In the genomic region with DNA sequence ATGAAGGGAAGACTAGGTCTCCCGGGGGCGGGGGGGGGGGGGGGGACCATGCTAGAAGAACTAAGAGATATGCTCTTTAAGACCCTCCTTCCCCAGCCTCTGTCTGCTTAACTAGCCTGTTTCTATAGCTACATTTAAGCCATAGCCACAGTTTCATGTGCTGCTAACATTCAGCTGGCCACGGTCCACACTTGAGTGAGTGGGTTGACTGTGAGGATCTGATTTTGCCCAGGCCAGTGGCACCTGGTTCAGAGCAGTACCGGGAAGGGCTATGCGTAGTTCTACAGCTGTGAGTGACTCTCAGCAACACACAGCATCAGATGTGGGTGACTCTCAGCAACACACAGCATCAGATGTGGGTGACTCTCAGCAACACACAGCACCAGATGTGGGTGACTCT, we compare ENCODE assay signal across 21 mouse cellular contexts. TPM values are rescaled to one million over a fixed set of nuclear protein-coding genes. Genes with fewer than 3 reads are reported as not detected.
A peak's percentile ranks its signal among the peaks of the same experiment; 100 is the strongest.
DNase-seq lines count a peak whose midpoint lies in the region.
"Had no signal": no experiment of that assay in that cellular context is flagged by ENCODE, and none has a peak within 500 bp of the region (broad histone marks: within the 10 kb centered on the region; RNA-seq: fewer than 3 reads in every experiment).

No protein-coding gene starts in this region.

- 0 out of 2 replicates have a peak overlapping the region, but pooled peaks have one; percentile 20 for H3K27ac ChIP-seq in brown adipose tissue, adult 24 weeks (replicated peaks; ENCODE audit: low read depth, low read length)
- H3K27ac ChIP-seq: embryonic facial prominence, embryonic 12.5 days; embryonic facial prominence, embryonic 15.5 days; hindbrain, embryonic 10.5 days; hindbrain, embryonic 13.5 days had no signal

- DNase-seq in heart, adult 11 months, result peak; percentile 80
- no peak for DNase-seq in heart, postnatal 14 days
- peak; percentile 44 to 50 for DNase-seq in right cerebral cortex, postnatal 10 days (ENCODE audit: low spot score in 2 of 2)
- no peak for DNase-seq in right cerebral cortex, postnatal 25 days
- DNase-seq in CD8-positive naive resting alpha-beta T cell, adult 2 months (ENCODE audit: low read depth in 2 of 2, low spot score in 2 of 2), result peak; percentile 20 to 21
- DNase-seq in layer of hippocampus, adult 8-10 months (ENCODE audit: low spot score in 2 of 2), result no peak
- DNase-seq: adrenal gland, adult 8-10 months; adrenal gland, postnatal 25 days; B cell, adult 2 months; cerebellum, adult 18-20 months; cerebellum, adult 9-10 months; cerebellum, postnatal 14 days; forebrain, postnatal 0 days; gastrocnemius, postnatal 10 days; gastrocnemius, postnatal 36 days; heart, postnatal 36 days had no signal

- no peak overlapping the region for H3K4me3 ChIP-seq in brown adipose tissue, adult 24 weeks (ENCODE audit: insufficient read depth, low read depth, low read length)
- H3K4me3 ChIP-seq: embryonic facial prominence, embryonic 12.5 days; embryonic facial prominence, embryonic 15.5 days; hindbrain, embryonic 10.5 days; hindbrain, embryonic 13.5 days had no signal

- H3K4me1 ChIP-seq in brown adipose tissue, adult 24 weeks (ENCODE audit: control insufficient read depth, insufficient read depth, insufficient read length, low read length), result peaks cover 2% of the 10 kb centered on the region; the same call in 1 of the 2 replicates
- H3K4me1 ChIP-seq: embryonic facial prominence, embryonic 12.5 days; hindbrain, embryonic 10.5 days; hindbrain, embryonic 13.5 days had no signal

- intact Hi-C loops in heart, postnatal 14 days (cut with DNase I), result no loop called here

RNA-seq across cellular contexts. Expression of a gene that starts 38.5 kb away (rescaled TPM):
- 10 to 100 TPM; 29.3 to 29.4 TPM for total RNA-seq in heart, postnatal 14 days (2021)
- polyA plus RNA-seq in brown adipose tissue, adult 24 weeks (2012; ENCODE audit: insufficient read depth, insufficient read length, missing spikeins), result 138 and 227 TPM in 2 replicates
- total RNA-seq in layer of hippocampus, adult 8-10 months (2022), result 10 to 100 TPM; 25.4 to 41.4 (median 32.9) TPM

Comparison
In these comparisons a context has a peak if more than half of its experiments do, and no peak if none do; other contexts are left out.
1. DNase-seq: peak in heart, adult 11 months (single experiment), right cerebral cortex, postnatal 10 days (2 of 2) and CD8-positive naive resting alpha-beta T cell, adult 2 months (2 of 2); none in heart, postnatal 14 days (0 of 2), right cerebral cortex, postnatal 25 days (single experiment) and layer of hippocampus, adult 8-10 months (0 of 2).